ENCODE assay signal across 16 mouse cellular contexts in the genomic region with DNA sequence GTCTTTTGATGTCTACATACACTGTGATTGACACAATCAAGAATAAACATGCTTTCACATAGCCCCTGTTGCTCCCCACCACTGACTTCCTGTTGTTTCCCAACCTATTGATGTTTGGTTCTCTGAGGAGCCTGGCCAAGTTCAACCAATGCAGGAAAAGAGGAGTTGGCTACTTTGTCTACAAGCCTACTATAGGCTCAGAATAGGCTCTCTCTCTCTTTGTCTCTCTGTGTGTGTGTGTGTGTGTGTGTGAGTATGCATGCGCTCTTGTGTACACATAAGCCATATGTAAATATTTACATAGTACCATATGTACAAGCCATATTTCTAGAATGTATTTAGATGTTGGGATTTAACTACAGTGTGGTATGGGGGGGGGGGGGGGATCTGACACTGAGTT.
"Had no signal": no experiment of that assay in that cellular context is flagged by ENCODE, and none has a peak within 500 bp of the region (broad histone marks: within the 10 kb centered on the region; RNA-seq: fewer than 3 reads in every experiment).

No protein-coding gene starts in this region.

- DNase-seq: lung, adult 18-20 months; lung, postnatal 4 days; midbrain, embryonic 14.5 days; right cerebral cortex, postnatal 14 days; thymus, adult 18-20 months; thymus, postnatal 14 days; thymus, postnatal 36 days had no signal

- H3K4me2 ChIP-seq: limb, embryonic 15.5 days; liver, embryonic 12.5 days; midbrain, embryonic 12.5 days; neural tube, embryonic 13.5 days; neural tube, embryonic 15.5 days had no signal

- H3K9me3 ChIP-seq: limb, embryonic 15.5 days; liver, embryonic 12.5 days; midbrain, embryonic 10.5 days; midbrain, embryonic 12.5 days; neural tube, embryonic 13.5 days; neural tube, embryonic 15.5 days had no signal

- H3K27me3 ChIP-seq: limb, embryonic 15.5 days; liver, embryonic 12.5 days; midbrain, embryonic 12.5 days; neural tube, embryonic 13.5 days; neural tube, embryonic 15.5 days had no signal

- H3K36me3 ChIP-seq: limb, embryonic 15.5 days; liver, embryonic 12.5 days; midbrain, embryonic 10.5 days; midbrain, embryonic 12.5 days; neural tube, embryonic 13.5 days; neural tube, embryonic 15.5 days had no signal

- H3K9ac ChIP-seq: limb, embryonic 15.5 days; liver, embryonic 12.5 days; liver, embryonic 14.5 days; midbrain, embryonic 12.5 days; neural tube, embryonic 13.5 days; neural tube, embryonic 15.5 days had no signal

- H3K4me3 ChIP-seq: limb, embryonic 15.5 days; liver, embryonic 12.5 days; midbrain, embryonic 10.5 days; midbrain, embryonic 12.5 days; myocyte; neural tube, embryonic 13.5 days; neural tube, embryonic 15.5 days had no signal

- H3K4me1 ChIP-seq: neural tube, embryonic 13.5 days had no signal

- ATAC-seq: liver, embryonic 12.5 days; midbrain, embryonic 16.5 days had no signal

- H3K27ac ChIP-seq: limb, embryonic 15.5 days; liver, embryonic 12.5 days; liver, embryonic 14.5 days; midbrain, embryonic 10.5 days; midbrain, embryonic 12.5 days; neural tube, embryonic 13.5 days; neural tube, embryonic 15.5 days had no signal
